Mouse (Mus musculus): ENCODE measurements at regions not wholly inside any gene's neighbourhood (a gene's known extent, or its start where the extent isn't known, plus 50 kb on each side); places are given as distances from the start of the nearest gene placed in this dataset.

- no peak for ATAC-seq (ENCODE audit: insufficient number of reproducible peaks, insufficient read depth, low FRiP score, low read depth)
- WGBS: 87% methylated on average over 4 of the region's 4 CpGs
- H3K9me3 ChIP-seq (ENCODE audit: control insufficient read depth, low read depth, low read length): no peaks in the 10 kb centered on the region
- no peaks in the 10 kb centered on the region for H3K27me3 ChIP-seq (ENCODE audit: control insufficient read depth, insufficient read depth, low read length)
- no peak overlapping the region for H3K4me2 ChIP-seq (replicated peaks; ENCODE audit: low read depth, low read length)
- no peak overlapping the region for H3K9ac ChIP-seq (replicated peaks; ENCODE audit: low read depth, low read length)
- no peak overlapping the region for H3K4me3 ChIP-seq (ENCODE audit: low read depth, low read length)
- H3K36me3 ChIP-seq (ENCODE audit: control insufficient read depth, insufficient read depth, low read length): no peaks in the 10 kb centered on the region
- H3K4me1 ChIP-seq (ENCODE audit: control insufficient read depth, insufficient read depth, low read length): no peaks in the 10 kb centered on the region
- no peak overlapping the region for H3K27ac ChIP-seq (ENCODE audit: low read length)
These were observed 765.6 kb downstream of the Gm826 start for GRCm38 (mm10) chr2:159568391-159568790.

DNA sequence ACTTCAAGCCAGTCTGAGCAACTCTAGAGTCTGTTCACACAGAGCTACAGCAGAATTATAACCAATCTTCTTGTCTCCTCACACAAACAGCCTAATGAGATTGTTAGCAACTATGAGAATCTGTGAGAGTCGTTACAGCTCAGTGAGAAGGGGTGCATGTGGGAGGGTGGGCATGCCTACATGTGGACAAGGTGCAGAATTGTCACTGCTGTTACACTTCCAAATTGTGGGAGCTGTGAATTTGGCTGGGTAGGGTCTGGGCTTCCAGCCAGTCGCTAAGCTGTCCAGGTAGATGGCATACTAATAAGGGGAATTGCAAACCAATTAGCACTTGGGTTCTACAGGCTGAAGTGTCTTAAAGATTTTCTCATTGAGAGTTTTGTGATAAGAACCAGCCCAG is 762.1 kb downstream of the Gm826 start:
- 79% methylated on average over 2 of the region's 2 CpGs for WGBS
- no peak overlapping the region for H3K4me3 ChIP-seq (ENCODE audit: low read depth, low read length)
- no peak overlapping the region for H3K4me2 ChIP-seq (replicated peaks; ENCODE audit: low read depth, low read length)
- H3K9ac ChIP-seq (replicated peaks; ENCODE audit: low read depth, low read length): no peak overlapping the region
- no peaks in the 10 kb centered on the region for H3K9me3 ChIP-seq (ENCODE audit: control insufficient read depth, low read depth, low read length)
- no peaks in the 10 kb centered on the region for H3K4me1 ChIP-seq (ENCODE audit: control insufficient read depth, insufficient read depth, low read length)
- H3K27me3 ChIP-seq (ENCODE audit: control insufficient read depth, insufficient read depth, low read length): no peaks in the 10 kb centered on the region
- no peak for ATAC-seq (ENCODE audit: insufficient number of reproducible peaks, insufficient read depth, low FRiP score, low read depth)
- H3K27ac ChIP-seq (ENCODE audit: low read length): no peak overlapping the region
- H3K36me3 ChIP-seq (ENCODE audit: control insufficient read depth, insufficient read depth, low read length): no peaks in the 10 kb centered on the region

DNA sequence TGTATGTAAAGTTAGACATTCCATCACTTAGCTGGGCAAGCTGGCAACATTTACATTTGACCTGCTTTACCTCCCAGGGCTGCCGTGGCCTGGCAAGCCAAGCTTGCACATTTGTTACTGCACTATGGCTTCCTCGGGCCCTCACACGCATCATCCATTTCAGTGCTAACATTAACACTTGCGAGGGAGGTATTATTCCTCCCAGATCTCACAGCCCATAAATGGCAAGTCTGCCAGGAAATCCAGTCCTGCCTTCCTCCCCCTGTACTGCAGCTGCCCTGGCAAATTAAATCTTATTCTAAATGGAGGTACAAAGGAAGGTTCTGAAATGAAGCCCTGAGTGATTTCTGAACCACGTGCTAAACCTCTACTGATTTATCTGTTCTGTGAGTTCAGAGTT is 758.7 kb downstream of the Gm826 start:
- no peak for ATAC-seq (ENCODE audit: insufficient number of reproducible peaks, insufficient read depth, low FRiP score, low read depth)
- no peak overlapping the region for H3K4me2 ChIP-seq (replicated peaks; ENCODE audit: low read depth, low read length)
- WGBS: 50% methylated on average over 5 of the region's 5 CpGs
- no peak overlapping the region for H3K4me3 ChIP-seq (ENCODE audit: low read depth, low read length)
- H3K4me1 ChIP-seq (ENCODE audit: control insufficient read depth, insufficient read depth, low read length): no peaks in the 10 kb centered on the region
- H3K9ac ChIP-seq (replicated peaks; ENCODE audit: low read depth, low read length): no peak overlapping the region
- no peaks in the 10 kb centered on the region for H3K9me3 ChIP-seq (ENCODE audit: control insufficient read depth, low read depth, low read length)
- no peaks in the 10 kb centered on the region for H3K36me3 ChIP-seq (ENCODE audit: control insufficient read depth, insufficient read depth, low read length)
- no peaks in the 10 kb centered on the region for H3K27me3 ChIP-seq (ENCODE audit: control insufficient read depth, insufficient read depth, low read length)
- no peak overlapping the region for H3K27ac ChIP-seq (ENCODE audit: low read length)

- Histone ChIP-seq H3K9ac (replicated peaks; ENCODE audit: low read depth, low read length) (no peak overlapping the region), H3K27me3 (ENCODE audit: control insufficient read depth, insufficient read depth, low read length) (no peaks in the 10 kb centered on the region), H3K27ac (ENCODE audit: low read length) (no peak overlapping the region), H3K4me2 (replicated peaks; ENCODE audit: low read depth, low read length) (no peak overlapping the region), H3K4me3 (ENCODE audit: low read depth, low read length) (no peak overlapping the region), H3K36me3 (ENCODE audit: control insufficient read depth, insufficient read depth, low read length) (no peaks in the 10 kb centered on the region), H3K4me1 (ENCODE audit: control insufficient read depth, insufficient read depth, low read length) (no peaks in the 10 kb centered on the region), H3K9me3 (ENCODE audit: control insufficient read depth, low read depth, low read length) (no peaks in the 10 kb centered on the region)
- ATAC-seq (ENCODE audit: insufficient number of reproducible peaks, insufficient read depth, low FRiP score, low read depth): no peak
- 56% methylated on average over 8 of the region's 8 CpGs for WGBS
These were observed 750.9 kb downstream of the Gm826 start for GRCm38 (mm10) chr2:159583103-159583502.

DNA sequence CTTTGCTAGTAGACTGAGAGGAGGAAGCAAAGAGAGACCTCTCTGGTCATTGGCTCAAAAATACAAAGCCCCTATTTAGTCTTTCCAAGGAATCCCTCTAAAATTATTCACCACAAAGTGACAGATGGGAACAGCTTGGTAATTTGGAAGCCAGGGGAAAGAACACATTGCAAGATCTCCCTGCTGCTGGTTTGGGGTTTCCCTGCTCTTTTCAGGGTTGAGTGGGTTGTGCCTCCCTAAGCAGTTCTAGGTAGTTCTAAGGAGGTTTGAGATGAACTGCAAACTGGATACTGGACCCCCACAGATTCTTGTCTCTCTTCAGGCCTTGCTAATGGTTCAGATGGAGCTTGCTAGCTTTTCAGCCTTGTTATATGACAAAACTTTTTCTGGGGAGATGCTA is 749.3 kb downstream of the Gm826 start:
- H3K9ac ChIP-seq (replicated peaks; ENCODE audit: low read depth, low read length): no peak overlapping the region
- H3K27ac ChIP-seq (ENCODE audit: low read length): no peak overlapping the region
- H3K27me3 ChIP-seq (ENCODE audit: control insufficient read depth, insufficient read depth, low read length): no peaks in the 10 kb centered on the region
- ATAC-seq (ENCODE audit: insufficient number of reproducible peaks, insufficient read depth, low FRiP score, low read depth): no peak
- H3K4me3 ChIP-seq (ENCODE audit: low read depth, low read length): no peak overlapping the region
- no peaks in the 10 kb centered on the region for H3K4me1 ChIP-seq (ENCODE audit: control insufficient read depth, insufficient read depth, low read length)
- no peaks in the 10 kb centered on the region for H3K36me3 ChIP-seq (ENCODE audit: control insufficient read depth, insufficient read depth, low read length)
- no peak overlapping the region for H3K4me2 ChIP-seq (replicated peaks; ENCODE audit: low read depth, low read length)
- H3K9me3 ChIP-seq (ENCODE audit: control insufficient read depth, low read depth, low read length): no peaks in the 10 kb centered on the region

DNA sequence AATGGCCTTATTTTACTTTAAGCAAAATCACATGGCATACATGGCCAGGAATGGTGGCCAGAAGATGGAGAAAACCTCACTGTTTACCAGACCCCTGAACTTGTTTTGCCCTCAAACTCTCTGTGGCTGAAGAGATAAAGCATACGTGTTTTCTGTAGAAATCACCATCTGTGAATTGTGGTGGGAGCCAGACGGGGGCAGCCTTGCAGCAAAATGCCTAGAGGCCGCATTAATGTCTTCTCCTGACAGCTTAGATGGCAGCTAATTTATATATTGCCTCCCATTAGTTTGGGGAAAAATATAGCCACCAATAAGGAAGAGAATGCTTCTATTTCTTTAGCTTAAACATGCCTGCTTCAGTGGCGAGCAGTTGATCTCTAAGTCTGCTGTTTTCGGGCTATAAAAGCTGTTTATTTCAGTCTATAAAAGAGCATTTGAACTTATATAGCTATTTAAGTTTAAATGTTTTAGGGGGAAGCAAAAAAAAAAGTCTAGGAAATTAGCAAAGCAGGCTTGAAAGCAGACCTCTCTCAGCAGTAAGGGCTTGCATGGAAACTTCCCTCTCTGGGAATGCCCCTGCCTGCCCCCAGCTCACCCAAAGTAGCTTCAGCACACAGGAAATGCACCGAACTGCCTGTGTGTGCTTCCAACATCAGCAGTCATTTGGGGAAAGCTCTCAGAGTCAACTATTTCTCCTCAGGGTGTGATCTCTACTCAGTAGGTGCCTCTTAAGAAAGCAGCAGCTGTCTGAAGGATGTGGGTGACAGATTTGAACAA is 747.1 kb downstream of the Gm826 start:
- Histone ChIP-seq H3K4me3 (ENCODE audit: low read depth, low read length) (no peak overlapping the region), H3K27ac (ENCODE audit: low read length) (no peak overlapping the region), H3K9me3 (ENCODE audit: control insufficient read depth, low read depth, low read length) (no peaks in the 10 kb centered on the region), H3K27me3 (ENCODE audit: control insufficient read depth, insufficient read depth, low read length) (no peaks in the 10 kb centered on the region), H3K4me2 (replicated peaks; ENCODE audit: low read depth, low read length) (no peak overlapping the region), H3K36me3 (ENCODE audit: control insufficient read depth, insufficient read depth, low read length) (no peaks in the 10 kb centered on the region), H3K9ac (replicated peaks; ENCODE audit: low read depth, low read length) (no peak overlapping the region), H3K4me1 (ENCODE audit: control insufficient read depth, insufficient read depth, low read length) (no peaks in the 10 kb centered on the region)
- no peak for ATAC-seq (ENCODE audit: insufficient number of reproducible peaks, insufficient read depth, low FRiP score, low read depth)
- 31% methylated on average over 6 of the region's 6 CpGs for WGBS

DNA sequence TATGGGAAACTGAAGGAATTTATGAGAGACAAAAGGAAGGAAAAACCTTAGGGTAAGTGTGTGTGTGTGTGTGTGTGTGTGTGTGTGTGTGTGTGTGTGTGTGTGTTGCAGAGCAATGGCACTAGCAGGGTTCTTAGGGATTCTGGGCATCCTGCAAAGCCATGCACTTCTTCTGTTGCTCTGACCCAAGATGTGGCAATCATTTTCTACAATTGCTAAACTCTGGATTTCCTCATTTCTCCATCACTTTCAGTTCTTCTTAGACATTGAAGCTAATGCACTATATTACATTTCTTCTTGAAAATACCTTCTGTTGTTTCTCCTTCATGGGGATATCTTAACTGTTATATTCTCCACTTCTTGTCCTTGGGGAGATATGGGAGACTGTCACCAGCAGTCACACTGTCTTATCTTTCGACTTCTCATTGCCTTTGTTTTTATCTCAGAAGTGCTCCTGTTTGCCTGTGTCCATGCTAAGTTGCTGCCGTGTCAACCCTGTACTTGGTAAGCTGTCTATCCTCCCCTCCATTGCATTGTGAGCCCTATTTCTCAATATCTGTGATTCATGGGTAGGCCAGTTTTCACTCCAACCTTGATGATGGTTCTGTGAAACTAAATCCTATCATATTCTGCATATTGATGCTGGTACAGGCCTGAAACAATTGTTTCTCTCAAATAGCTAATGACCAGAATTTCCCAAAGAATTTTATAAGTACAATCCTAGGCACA is 742.4 kb downstream of the Gm826 start:
- H3K27ac ChIP-seq (ENCODE audit: low read length): no peak overlapping the region
- H3K4me2 ChIP-seq (replicated peaks; ENCODE audit: low read depth, low read length): no peak overlapping the region
- H3K9ac ChIP-seq (replicated peaks; ENCODE audit: low read depth, low read length): no peak overlapping the region
- no peaks in the 10 kb centered on the region for H3K36me3 ChIP-seq (ENCODE audit: control insufficient read depth, insufficient read depth, low read length)
- no peak overlapping the region for H3K4me3 ChIP-seq (ENCODE audit: low read depth, low read length)
- H3K4me1 ChIP-seq (ENCODE audit: control insufficient read depth, insufficient read depth, low read length): no peaks in the 10 kb centered on the region
- H3K27me3 ChIP-seq (ENCODE audit: control insufficient read depth, insufficient read depth, low read length): no peaks in the 10 kb centered on the region
- WGBS: 61% methylated on average over 2 of the region's 2 CpGs
- no peaks in the 10 kb centered on the region for H3K9me3 ChIP-seq (ENCODE audit: control insufficient read depth, low read depth, low read length)
- no peak for ATAC-seq (ENCODE audit: insufficient number of reproducible peaks, insufficient read depth, low FRiP score, low read depth)

- Histone ChIP-seq H3K36me3 (ENCODE audit: control insufficient read depth, insufficient read depth, low read length) (no peaks in the 10 kb centered on the region), H3K9ac (replicated peaks; ENCODE audit: low read depth, low read length) (no peak overlapping the region), H3K9me3 (ENCODE audit: control insufficient read depth, low read depth, low read length) (no peaks in the 10 kb centered on the region), H3K27ac (ENCODE audit: low read length) (no peak overlapping the region), H3K4me2 (replicated peaks; ENCODE audit: low read depth, low read length) (no peak overlapping the region), H3K27me3 (ENCODE audit: control insufficient read depth, insufficient read depth, low read length) (no peaks in the 10 kb centered on the region), H3K4me1 (ENCODE audit: control insufficient read depth, insufficient read depth, low read length) (no peaks in the 10 kb centered on the region), H3K4me3 (ENCODE audit: low read depth, low read length) (no peak overlapping the region)
- WGBS: 59% methylated on average over 5 of the region's 5 CpGs
- no peak for ATAC-seq (ENCODE audit: insufficient number of reproducible peaks, insufficient read depth, low FRiP score, low read depth)
These were observed 741.1 kb downstream of the Gm826 start for GRCm38 (mm10) chr2:159592841-159593240.

All from stomach, embryonic 14.5 days (tissue).